Mouse (Mus musculus) skeletal muscle tissue, adult 2 months (tissue): ENCODE results near the gene Gm20388.
A peak's percentile ranks its signal among the peaks of the same experiment; 100 is the strongest.

Experiments
- DNase-seq: peaks from one replicate; pipeline ENCODE4 v3.0.0-alpha.2; 2012; ENCODE audit warnings: low read depth, low spot score

The Gm20388 gene

GRCm38 (mm10) chr8:120626461-120626860 is 715.8 kb downstream of the Gm20388 start:
- DNase-seq = no peak

- DNase-seq = no peak
Measured at GRCm38 (mm10) chr8:120627298-120627697, 716.7 kb downstream of the Gm20388 start.

DNA sequence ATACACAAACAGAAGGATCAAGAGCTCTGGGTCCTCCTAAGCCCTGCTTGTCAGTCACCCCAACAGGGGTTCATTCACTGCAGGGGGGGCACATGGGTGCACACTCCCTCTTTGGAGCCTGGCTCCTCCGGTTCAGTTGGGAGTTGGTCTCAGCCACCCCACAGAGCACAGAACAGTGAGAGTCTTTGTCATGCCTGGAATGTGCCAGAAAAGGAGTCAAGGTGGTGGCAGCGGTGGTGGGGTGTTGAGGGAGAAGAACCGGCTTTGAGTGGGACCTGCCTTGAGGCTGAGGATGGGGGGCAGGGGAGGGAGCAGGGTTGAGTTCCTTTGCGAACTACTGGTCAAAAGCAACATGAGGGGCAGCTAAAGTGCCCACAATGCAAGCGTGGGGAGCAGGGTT is 719.4 kb downstream of the Gm20388 start:
- DNase-seq = no peak

DNA sequence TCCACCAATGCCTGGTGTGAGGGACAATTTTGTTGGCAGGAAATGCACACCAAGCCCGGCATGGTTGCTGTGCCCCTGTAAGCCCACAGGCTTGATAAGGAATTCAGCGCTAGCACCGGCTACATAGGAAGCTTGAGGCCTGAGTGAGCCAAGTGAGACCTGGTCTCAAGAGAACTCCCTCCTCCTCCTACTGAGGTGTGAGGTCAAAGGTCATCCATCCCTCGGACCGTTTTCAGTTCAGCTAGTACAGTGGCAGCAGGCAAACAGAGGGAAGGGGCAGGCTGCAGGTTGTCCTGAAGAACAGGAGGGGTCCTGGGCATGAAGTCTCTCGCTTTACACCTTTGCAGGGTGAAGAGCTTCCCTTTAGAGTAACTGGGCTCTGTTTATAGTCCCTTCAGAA is 720.2 kb downstream of the Gm20388 start:
- DNase-seq = no peak

- DNase-seq = no peak
Measured at GRCm38 (mm10) chr8:120631441-120632375, 721.1 kb downstream of the Gm20388 start.

DNA sequence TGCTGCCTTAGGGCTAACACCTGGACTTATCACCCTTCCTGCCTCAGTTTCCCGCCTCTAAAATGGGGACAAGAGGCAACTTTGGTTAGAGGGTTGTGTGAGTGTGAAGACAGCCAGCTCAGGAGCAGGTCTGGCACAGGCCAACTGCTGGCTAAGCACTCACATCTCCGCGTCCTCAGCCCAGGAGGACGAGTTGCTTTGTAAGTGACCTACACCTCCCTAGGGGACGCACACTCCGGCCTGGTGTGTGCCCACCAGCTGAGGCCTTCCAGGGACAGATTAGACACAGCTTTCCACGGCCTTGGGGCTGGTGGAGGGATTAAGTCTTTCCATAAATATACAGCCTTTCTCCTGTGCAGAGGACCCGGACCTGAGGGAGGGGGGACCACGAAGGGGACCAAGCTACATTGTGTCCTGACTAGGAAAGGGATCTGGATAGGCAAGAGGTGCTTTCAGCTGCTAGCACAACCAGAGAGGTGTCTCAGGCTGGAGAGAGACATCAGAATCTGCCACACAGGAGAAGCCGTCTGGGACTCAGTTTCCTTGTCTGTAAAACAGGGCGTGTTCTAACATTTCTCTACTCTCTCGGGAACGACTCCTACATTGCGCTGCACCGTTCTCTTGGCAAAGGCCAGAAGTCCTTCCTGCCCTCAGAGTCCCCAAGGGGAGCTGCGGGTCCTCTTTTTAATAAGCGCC is 722.5 kb downstream of the Gm20388 start:
- no peak for DNase-seq

DNA sequence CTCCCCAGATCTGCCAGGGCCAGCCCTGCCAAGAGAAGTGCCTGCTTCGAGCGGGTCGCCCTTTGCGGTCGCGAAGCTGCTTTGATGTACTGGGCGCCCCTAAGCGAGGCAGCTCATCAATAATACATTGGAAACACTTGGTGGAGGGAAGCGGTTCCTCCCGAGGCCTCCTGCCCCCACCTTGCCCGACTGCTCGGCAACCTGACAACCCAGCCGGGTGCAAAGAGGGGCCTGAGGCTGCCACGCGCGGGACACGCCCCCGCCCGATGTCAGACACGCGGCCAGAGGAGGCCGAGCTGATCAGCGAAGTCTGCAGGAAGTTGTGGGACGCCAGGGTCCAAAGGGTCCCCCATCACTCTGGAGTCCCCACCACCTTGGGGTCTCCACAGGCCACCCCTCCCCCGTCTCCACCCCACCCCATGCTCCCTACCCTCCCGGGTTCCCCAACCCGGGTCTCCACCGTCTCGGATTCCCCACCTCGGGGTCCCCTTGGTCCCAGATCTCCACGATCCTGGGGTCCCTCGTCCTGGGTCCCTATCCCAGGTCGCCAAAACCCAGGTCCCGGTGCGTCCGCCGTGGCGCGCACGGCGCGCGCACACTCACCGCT is 723.1 kb downstream of the Gm20388 start:
- no peak for DNase-seq

DNA sequence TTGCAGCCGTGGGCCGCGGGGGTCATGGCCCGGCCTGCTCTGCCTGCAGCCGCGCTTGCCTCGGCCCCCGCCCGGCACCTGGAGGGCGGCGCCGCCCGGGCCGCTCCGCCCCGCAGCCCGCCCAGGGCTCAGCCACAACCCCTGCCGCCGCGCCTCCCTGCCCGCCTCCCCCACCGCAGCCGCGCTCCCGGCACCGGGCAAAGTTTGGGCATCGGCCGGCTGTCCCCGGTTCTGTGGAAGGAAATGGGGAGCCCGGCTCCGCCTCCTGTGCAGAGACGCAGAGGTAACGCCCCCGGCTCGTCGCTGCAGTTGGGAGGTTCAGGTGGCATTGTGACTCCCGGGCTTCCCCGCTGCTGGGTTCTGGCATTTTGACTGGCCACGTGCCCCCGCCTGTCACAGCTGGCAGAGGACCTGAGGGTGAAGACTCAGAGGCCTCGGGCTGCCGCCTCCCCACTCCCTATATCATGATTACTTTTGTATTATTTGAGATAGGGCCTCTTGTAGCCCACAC is 723.7 kb downstream of the Gm20388 start:
- peak; percentile 34 for DNase-seq

DNA sequence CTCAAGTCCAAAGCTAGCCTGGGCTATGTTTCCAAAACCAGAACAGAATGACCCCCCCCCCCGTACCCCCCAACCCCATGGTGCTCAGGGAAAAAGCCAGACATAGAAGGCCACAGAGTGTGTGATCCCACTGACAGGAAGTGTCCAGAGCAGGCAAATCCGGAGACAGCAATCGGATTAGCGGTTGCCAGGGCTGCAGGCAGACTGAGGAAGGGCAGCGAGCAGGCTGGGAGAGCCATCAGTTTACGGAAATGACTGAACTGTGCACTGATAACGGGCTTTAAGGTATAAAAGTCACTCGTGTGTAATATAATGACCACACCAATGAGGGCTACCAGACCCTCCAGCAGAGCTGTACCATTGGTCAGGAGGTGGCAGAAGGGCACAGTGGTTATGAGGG is 730.6 kb downstream of the Gm20388 start:
- DNase-seq = no peak

DNA sequence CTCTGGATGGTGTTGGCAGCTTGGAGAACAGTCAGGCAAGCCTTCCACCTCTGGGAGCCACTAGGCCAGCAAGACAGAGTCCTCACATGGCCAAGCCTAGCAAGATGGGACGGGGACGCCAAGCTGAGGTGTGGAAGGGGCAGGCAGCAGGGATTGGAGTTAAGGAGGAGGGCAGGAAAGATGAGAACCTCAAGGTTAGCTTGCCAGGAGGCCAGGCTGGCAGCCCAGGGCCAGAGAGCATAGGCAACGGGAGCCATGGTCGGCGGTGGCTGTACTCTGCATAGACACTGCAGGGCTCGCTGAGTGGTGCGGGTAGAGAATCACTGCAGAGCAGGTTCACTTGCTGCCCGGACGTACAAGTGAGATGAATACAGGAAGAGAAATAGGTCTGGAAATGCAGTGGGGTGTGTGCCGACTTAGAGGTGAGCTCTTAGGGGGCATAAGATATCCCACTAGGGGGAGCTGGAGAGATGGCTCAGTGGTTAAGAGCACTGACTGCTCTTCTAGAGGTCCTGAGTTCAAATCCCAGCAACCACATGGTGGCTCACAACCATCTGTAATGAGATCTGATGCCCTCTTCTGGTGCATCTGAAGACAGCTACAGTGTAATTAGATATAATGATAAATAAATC is 731.5 kb downstream of the Gm20388 start:
- peak; percentile 25 for DNase-seq

DNA sequence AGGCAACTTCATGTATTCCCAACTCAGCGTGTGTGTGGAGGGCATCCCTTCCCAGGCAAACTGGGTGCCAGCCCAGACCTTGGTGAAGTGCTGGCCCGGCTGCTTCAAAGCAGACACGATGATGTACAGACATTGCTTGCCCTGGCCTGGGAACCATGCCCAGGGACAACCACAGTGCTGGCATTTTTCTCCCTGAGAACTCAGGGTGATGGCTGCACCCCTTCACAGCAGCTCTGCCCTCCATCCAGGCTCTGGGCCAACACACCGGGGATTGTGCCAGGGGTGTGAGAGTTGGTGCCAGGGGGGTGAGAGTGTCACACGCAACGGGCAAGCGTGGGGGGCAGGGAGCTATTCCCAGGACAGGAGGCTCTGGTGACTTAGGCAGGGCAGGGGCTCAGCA is 734.0 kb downstream of the Gm20388 start:
- DNase-seq = no peak

DNA sequence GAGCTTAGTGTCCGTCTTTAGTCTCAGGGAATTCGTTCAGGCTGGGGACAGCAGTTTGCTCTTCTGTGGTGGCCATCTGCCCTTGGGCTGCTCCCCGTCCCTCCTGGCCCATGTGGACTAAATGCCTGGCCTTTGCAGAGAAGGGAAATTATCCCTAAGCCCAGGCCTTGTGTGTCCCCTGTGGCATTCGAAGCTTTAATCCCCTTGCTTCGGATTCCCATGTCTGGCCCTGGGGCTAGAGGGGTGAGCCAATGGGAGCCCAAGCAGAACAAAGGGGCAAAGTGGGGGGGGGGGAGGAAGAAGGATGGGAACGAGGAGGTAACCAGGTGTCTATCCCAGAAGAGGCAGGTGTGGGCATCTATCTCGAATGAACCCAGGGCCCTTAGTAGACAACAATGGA is 736.9 kb downstream of the Gm20388 start, which contains the start of gene 1190005I06Rik:
Gene 1190005I06Rik (minus strand): TSS at position 101 of the 400 bp plus-strand sequence.
- DNase-seq = no peak

DNA sequence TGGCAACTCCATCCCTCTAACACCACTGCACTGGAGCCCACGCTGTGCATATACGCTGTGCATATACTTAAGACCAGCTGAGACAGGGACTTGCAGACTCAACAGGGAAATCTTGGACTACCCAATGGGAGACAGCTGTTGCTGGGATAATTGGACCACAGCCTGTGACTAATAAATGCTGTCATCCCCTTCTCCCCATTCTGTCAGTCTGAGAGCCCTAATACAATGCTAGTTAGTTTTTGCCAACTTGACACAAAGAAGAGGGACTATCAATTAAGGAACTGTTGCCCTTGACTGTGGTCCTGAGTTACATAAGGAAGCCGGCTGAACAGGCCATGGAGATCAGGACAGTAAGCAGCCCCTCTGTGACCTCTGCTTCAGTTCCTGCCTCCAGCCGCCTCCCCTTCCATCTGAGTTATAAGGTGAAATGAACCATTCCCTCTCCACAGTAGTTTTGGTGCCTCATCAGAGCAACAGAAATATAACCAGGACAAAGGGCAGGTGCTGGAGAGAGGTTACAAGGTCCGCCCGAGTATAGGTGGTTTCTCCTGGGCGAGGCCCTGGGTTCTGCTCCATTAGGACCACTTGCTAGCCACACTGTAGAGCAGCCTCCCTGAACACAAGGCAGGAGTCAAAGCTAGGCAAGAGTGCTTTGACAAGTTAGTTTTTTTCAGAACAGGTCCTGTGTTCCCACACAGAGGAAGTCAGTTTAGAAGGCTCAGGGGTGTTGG is 745.8 kb downstream of the Gm20388 start:
- DNase-seq = no peak

GRCm38 (mm10) chr8:120657415-120657814 is 746.8 kb downstream of the Gm20388 start:
- DNase-seq = no peak

DNA sequence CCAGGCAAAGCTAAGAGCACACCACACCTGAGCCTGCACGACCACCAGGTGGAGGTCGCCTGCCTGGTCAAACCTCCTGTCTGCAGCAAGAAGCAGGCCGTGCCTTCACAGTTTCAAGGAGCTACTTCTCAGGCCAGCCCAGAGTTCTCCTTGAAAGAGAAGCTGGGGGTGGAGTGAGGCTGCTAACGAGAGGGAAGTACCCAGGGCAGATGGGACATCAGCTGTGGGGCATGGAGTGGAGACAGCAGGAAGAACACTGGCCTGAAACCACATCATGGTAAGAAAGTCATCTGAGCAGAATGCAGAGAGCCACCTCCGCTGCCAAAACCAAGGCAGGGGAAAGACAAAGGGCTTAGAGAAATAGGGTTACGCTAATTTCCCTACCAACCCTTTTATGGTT is 753.9 kb downstream of the Gm20388 start:
- DNase-seq = no peak

DNA sequence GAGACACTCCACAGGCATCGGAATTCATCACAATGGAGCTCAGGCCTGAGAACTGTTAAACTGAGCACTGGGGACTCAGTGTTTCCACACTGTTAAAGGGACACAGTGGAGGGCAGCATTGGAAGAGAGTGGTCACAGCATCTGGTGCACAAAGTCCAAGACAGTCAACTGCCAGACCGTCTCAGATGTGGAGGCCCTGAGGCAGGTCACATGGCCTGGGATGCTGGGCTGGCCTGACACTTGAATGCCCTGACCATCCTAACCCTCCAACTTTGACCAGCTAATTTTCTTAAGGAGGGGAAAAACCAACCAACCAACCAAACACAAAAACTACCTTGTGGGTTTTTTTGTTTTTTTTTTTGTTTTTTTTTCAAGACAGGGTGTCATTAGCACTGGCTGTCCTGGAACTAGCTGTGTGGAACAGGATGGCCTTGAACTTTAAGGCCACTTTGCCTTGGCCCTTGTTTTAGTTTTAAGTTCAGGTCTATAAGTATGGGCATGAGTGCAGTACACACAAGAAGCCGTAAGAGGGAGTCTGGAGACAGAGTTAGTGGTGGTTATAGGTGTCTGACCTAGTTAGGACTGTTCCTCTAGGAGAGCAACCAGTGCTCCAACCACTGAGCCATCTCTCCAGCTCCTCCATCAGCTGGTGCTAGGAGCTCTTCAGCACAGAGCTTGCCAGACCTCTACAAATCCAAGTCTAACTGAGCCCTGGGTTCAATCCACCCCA is 755.2 kb downstream of the Gm20388 start:
- no peak for DNase-seq

- no peak for DNase-seq
Measured at GRCm38 (mm10) chr8:120666807-120667470, 756.3 kb downstream of the Gm20388 start.

DNA sequence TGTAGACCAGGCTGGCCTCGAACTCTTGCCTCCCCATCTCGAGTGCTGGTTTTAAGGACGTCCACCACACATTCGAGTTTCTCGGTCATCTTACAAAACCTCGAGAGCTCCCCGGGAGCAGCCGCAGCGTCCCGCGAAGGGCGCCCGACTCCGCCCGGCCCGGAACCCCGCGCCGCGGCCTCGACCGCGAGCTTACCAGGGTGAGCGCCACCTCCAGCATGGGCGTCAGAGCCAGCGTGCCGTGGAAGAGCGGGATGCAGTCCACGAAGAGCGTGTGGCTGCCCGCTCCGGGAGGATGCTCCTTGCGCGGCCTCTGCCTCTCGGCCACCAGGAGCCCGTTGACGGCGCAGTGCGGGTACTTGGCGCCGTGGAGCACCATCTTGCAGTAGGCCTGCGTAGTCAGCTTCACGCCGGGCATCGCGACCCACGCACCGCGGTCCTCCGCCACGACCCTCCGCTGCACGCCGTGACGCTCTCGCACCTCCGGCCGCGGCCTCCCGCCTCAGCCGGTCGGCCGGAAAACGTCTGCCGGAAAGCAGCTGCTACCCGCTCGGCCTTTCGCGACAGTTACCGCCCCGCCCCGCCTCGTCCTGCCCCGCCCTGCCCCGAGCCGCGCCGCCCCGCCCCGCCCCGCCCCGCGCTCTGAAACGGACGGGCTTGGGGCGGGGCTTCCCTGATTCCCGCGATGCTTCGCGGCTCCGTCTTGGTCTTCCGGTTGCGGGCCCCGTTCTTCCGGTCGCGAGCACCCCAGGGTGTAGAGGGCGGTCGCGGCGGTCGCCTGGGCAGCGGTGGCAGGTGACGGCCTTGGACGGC is 757.1 kb downstream of the Gm20388 start, which contains the start of the genes Gm27021 and Cox4i1:
Gene Gm27021 (minus strand): TSS at position 519 of the 813 bp plus-strand sequence.
Gene Cox4i1 (plus strand): TSS at position 662 of the 813 bp plus-strand sequence.
- peak; percentile 92 for DNase-seq
